Mouse (Mus musculus) intestine, embryonic 15.5 days (tissue): ENCODE measurements around the gene Knl1. TPM values are rescaled to one million over a fixed set of nuclear protein-coding genes. Genes with fewer than 3 reads are reported as not detected.
A peak's percentile ranks its signal among the peaks of the same experiment; 100 is the strongest.
"Not testable (repeated sequence)": the region's sequence is repeated elsewhere in the genome, so short reads cannot be mapped to it uniquely, and the experiment has no call there.

Experiments used
- ATAC-seq: fragments of 200-750 bp; cut with Nextera tagmentation; 2 replicates; pipeline ENCODE4 v1.8.0; 2017; ENCODE audit warnings: moderate TSS enrichment, moderate library complexity
- H3K27ac ChIP-seq: fragments of 300-500 bp; sonication (generic); 2 replicates; pipeline ENCODE4 v1.5.1; 2015; ENCODE audit warnings: mild to moderate bottlenecking, inconsistent platforms
- H3K27me3 ChIP-seq: fragments of 300-500 bp; sonication (generic); replicated peaks from 2 replicates; pipeline ENCODE4 v1.6.1; 2015; ENCODE audit warnings: inconsistent platforms
- H3K36me3 ChIP-seq: fragments of 300-500 bp; sonication (generic); 2 replicates; pipeline ENCODE4 v1.6.1; 2015; ENCODE audit warnings: inconsistent platforms
- H3K4me1 ChIP-seq: fragments of 300-500 bp; sonication (generic); replicated peaks from 2 replicates; pipeline ENCODE4 v1.6.1; 2015; ENCODE audit warnings: inconsistent platforms
- H3K4me2 ChIP-seq: fragments of 300-500 bp; sonication (generic); replicated peaks from 2 replicates; pipeline ENCODE4 v1.6.1; 2015; ENCODE audit warnings: mild to moderate bottlenecking, inconsistent platforms
- H3K4me3 ChIP-seq: fragments of 300-500 bp; sonication (generic); replicated peaks from 2 replicates; pipeline ENCODE4 v1.5.1; 2015; ENCODE audit warnings: inconsistent platforms
- H3K9ac ChIP-seq: fragments of 300-500 bp; sonication (generic); 2 replicates; pipeline ENCODE4 v1.6.1; 2015; ENCODE audit warnings: inconsistent platforms
- H3K9me3 ChIP-seq: fragments of 300-500 bp; sonication (generic); 2 replicates; pipeline ENCODE4 v1.6.1; 2016; ENCODE audit warnings: inconsistent platforms
- WGBS: fragments of 180-500 bp; shearing (Covaris S2); methylation state at CpG from one replicate; pipeline ENCODE4 v1.1.7; 2015; 5-methylcytosine and 5-hydroxymethylcytosine counted together
- polyA plus RNA-seq: library from polyadenylated mRNA; unstranded; fragments of >200 nt; fragmentation: Nextera tagmentation; extraction: Ambion mirVana; gene quantifications from 2 replicates; pipeline ENCODE4 v1.2.1, GENCODE M21; 2015

Knl1 gene
- 41.9 and 53.7 TPM in 2 replicates for polyA plus RNA-seq

DNA sequence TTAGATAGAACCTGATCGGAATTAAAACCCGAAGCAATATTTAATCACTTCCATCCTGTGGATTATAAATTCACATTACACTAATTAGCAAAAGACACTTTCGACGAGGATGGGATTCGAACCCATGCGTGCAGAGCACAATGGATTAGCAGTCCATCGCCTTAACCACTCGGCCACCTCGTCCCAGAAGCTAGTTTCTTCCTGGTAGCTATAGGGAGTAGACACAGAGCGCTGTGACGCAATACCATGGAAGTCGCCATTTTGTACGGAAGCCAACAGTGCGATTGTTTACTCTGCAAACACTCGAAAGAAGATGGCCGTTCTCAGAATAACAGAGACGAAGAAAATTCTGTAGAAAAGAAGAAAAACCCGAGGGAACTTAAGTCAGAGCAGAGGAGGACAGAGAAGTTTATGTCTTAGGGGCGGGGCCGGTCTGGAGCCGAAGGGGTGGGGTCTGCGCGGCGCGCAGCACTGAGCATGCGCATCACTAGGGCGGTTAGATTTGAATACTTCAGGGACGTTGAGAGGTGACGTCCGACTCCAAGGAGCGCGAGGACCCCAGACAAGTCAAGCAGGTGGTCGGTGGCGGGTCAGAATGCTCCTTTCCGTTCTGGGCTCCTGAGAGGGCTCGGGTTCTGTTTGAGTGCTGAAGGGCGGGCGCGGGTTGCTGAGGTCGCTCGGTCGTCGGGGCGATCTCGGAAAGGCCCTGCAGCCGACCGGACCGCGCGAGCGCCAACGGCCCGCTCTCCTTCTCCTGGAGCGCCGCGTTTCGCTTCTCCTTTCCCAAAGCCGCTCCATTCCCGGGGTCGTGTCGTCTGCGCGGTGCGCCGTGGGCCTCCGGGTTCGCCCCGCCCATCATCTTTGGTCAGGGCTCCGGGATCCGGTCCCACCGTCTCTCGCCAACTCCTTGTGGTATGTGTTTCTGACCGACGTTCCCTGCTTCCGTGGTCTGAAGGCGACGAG, at the start of gene Knl1:
Gene Knl1 (plus strand): TSS at position 471 of the 963 bp plus-strand sequence.
- H3K9ac ChIP-seq = peak within 1 kb of the TSS; percentile 53
- H3K27ac ChIP-seq = peak within 1 kb of the TSS; percentile 69
- no peaks in the 10 kb centered on the region for H3K9me3 ChIP-seq
- H3K36me3 ChIP-seq = no peaks in the 10 kb centered on the region
- H3K4me1 ChIP-seq = no peaks in the 10 kb centered on the region
- peak within 1 kb of the TSS; percentile 63 for H3K4me3 ChIP-seq
- no peaks in the 10 kb centered on the region for H3K27me3 ChIP-seq
- H3K4me2 ChIP-seq = peak within 1 kb of the TSS; percentile 64
- under 1% methylated on average over 77 of the region's 77 CpGs for WGBS
- peak; percentile 98 for ATAC-seq

DNA sequence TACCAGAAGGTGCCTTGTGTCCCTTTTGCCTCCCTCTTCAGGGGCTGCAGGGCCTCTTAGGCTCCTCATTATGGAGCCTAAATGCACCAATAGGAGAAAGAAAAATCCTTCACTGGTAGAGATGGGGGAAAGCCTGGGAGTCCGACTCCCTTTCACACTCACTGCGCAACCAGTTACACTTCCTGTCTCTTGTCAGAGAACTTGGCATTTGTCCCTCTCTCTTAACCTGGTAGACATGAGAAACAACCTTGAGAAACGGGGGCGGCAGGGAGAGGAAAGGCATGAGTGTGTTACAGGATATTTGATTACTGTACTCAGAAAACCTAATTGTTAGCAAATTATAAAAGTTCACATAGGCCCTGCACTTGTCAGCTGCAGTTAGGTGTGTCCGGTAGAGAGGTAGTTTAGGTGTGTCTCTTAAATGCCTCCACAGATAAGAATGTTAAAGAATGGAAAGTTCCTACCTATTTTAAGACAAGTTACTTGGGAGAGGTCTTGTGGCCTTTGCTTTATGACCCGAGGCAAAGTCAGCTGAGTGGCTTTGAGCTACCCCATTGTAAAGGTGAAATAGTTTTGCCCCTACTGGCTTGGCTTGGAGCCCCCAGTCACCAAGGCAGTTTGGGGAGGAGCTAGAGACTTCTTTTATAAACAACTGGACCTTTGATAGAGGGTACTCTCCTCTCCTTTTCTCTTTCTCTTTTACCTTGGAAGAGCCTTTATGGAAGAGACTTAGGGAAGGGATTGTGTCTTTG, 48.6 kb upstream of the Knl1 start:
- H3K4me3 ChIP-seq = no peak overlapping the region
- H3K27ac ChIP-seq = no peak overlapping the region
- WGBS = 58% methylated on average over 6 of the region's 6 CpGs

DNA sequence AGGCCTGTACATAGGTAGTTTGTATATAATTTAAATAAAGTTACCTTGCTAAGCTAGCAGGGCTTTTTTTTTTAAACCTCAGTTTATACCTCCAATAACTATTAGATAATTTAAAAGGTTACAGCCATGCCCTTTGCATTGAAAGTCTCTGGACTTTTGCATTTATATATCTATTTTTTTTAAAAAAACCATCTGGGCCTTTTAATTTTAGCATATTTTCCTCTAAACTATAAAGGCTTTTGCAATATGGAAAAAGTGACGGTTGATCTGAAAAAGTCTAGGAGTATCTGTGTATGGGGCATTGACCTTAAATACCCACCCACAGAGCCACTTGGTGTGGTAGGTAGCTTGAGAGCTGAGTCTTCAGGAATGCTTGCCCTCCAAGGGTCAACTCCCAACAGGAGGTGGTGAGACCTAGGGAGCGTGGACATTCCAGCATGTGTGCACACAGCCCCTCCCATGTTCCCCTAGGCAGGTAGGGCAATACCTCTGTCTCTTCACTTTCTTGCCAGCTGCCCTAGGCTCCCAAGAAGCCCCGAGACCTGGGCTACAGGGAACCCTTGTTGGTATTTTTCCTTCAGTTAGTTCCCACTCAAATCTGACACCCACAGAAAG, 47.8 kb upstream of the Knl1 start:
- no peak overlapping the region for H3K4me2 ChIP-seq
- H3K27ac ChIP-seq = no peak overlapping the region
- 71% methylated on average over 3 of the region's 3 CpGs for WGBS
- H3K9ac ChIP-seq = no peak overlapping the region
- no peak overlapping the region for H3K4me3 ChIP-seq
- 0 out of 2 replicates have a peak, but pooled peaks cover 4% of the 10 kb centered on the region for H3K4me1 ChIP-seq
- H3K27me3 ChIP-seq = 0 out of 2 replicates have a peak, but pooled peaks cover 4% of the 10 kb centered on the region
- no peaks in the 10 kb centered on the region for H3K36me3 ChIP-seq
- ATAC-seq = no peak
- no peaks in the 10 kb centered on the region for H3K9me3 ChIP-seq

More for the DNA sequence above, 48.6 kb upstream of the Knl1 start:
- Histone ChIP-seq H3K27me3 (0 out of 2 replicates have a peak, but pooled peaks cover 4% of the 10 kb centered on the region), H3K9ac (no peak overlapping the region), H3K4me2 (no peak overlapping the region), H3K9me3 (no peaks in the 10 kb centered on the region), H3K36me3 (no peaks in the 10 kb centered on the region), H3K4me1 (0 out of 2 replicates have a peak, but pooled peaks cover 4% of the 10 kb centered on the region)
- ATAC-seq = peak; percentile 45

DNA sequence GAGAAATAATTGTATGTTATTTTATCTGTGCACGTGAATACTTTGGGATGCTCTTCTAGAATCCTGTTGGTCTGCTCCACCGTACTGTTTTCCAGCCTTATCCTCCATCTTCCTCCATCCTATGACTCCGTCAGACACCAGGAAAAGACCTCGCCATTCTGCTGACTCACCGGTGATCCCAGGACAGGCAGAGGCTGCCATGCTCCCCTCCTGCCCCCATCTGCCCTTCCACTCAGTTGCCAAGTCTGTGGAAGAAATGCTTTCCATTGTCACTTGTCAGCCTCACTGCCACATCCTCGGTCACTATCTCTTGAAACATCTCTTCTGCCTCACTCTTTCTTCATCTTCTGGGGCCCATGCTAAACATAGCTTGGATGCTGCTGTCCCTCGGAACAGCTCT, 40.0 kb upstream of the Knl1 start:
- Histone ChIP-seq H3K4me2 (no peak overlapping the region), H3K9ac (no peak overlapping the region), H3K9me3 (no peaks in the 10 kb centered on the region), H3K4me3 (no peak overlapping the region), H3K4me1 (no peaks in the 10 kb centered on the region), H3K36me3 (no peaks in the 10 kb centered on the region), H3K27ac (no peak overlapping the region), H3K27me3 (no peaks in the 10 kb centered on the region)
- no peak for ATAC-seq
- 86% methylated on average over 7 of the region's 7 CpGs for WGBS

DNA sequence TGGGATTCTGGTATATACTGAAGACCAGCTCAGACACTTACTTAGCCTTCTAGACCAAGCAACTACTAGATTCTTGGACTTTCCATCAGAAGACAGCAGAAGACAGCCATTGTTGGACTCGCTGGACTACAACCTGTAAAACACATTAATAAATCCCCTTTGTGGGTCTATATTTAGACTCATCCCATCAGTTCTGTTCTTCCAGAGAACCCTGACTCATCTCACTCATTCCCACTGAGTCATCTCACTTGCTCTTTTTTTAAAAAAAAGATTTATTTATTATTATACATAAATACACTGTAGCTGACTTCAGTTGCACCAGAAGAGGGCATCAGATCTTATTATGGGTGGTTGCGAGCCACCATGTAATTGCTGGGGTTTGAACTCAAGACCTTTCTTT, 37.5 kb upstream of the Knl1 start:
- Histone ChIP-seq H3K4me2 (no peak overlapping the region), H3K4me1 (no peaks in the 10 kb centered on the region), H3K27ac (no peak overlapping the region), H3K36me3 (no peaks in the 10 kb centered on the region), H3K27me3 (no peaks in the 10 kb centered on the region), H3K9me3 (no peaks in the 10 kb centered on the region), H3K4me3 (no peak overlapping the region), H3K9ac (no peak overlapping the region)
- ATAC-seq = no peak
- WGBS = 87% methylated on average over 2 of the region's 2 CpGs

DNA sequence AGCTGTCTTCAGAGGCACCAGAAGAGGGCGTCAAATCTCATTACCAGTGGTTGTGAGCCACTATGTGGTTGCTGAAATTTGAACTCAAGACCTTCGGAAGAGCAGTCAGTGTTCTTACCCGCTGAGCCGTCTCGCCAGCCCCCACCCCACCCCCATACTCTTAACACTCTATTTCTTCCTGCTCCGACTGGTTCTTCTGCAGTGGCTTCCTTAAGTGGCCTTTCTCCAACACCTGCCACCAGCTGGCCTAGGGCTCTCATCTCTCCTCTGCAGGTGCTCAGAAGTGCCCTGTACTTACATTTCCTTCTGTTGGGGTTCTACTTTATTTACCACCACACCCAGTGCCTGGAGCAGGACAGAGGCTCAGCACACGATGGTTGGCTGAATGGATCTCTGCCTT, 31.9 kb upstream of the Knl1 start:
- peak; percentile 31; the same call in 1 of the 2 replicates for ATAC-seq
- Histone ChIP-seq H3K36me3 (0 out of 2 replicates have a peak, but pooled peaks cover 3% of the 10 kb centered on the region), H3K9me3 (no peaks in the 10 kb centered on the region), H3K4me1 (peaks cover 8% of the 10 kb centered on the region; the same call in 1 of the 2 replicates), H3K4me3 (no peak overlapping the region), H3K27ac (no peak overlapping the region), H3K9ac (no peak overlapping the region), H3K4me2 (no peak overlapping the region), H3K27me3 (no peaks in the 10 kb centered on the region)
- 66% methylated on average over 7 of the region's 7 CpGs for WGBS

DNA sequence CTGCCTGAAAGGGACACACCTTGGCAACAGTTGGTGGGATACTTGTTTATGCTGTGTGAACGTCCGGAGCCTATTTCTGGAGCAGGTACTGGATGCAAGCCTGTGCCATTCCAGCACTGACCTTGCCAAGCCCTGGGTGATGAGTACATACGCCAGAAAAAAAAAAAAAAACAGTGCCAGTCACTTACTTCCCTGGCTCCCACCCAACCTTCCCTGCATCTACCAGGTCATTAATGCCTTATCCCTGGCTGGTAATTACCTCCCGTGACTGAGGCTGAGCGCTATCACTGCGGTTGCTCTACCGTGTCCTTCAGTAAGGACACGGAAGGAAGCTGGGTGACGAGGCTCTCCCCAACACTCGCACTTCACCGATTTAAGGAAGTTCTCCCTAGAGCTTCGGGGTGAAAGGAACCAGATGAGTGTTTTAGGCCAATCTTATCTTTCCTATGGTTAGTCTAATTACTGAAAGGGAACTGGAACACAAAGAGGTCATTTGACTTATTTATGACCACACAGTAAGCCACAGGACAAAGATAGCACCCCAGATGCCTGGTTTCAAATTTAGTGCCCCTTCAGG, 31.2 kb upstream of the Knl1 start:
- H3K4me3 ChIP-seq = no peak overlapping the region
- H3K4me2 ChIP-seq = no peak overlapping the region
- no peaks in the 10 kb centered on the region for H3K9me3 ChIP-seq
- no peaks in the 10 kb centered on the region for H3K27me3 ChIP-seq
- H3K36me3 ChIP-seq = 0 out of 2 replicates have a peak, but pooled peaks cover 3% of the 10 kb centered on the region
- no peak overlapping the region for H3K9ac ChIP-seq
- WGBS = 60% methylated on average over 12 of the region's 12 CpGs
- H3K27ac ChIP-seq = no peak overlapping the region
- peak; percentile 51; the same call in 1 of the 2 replicates for ATAC-seq
- peaks cover 8% of the 10 kb centered on the region; the same call in 1 of the 2 replicates for H3K4me1 ChIP-seq

DNA sequence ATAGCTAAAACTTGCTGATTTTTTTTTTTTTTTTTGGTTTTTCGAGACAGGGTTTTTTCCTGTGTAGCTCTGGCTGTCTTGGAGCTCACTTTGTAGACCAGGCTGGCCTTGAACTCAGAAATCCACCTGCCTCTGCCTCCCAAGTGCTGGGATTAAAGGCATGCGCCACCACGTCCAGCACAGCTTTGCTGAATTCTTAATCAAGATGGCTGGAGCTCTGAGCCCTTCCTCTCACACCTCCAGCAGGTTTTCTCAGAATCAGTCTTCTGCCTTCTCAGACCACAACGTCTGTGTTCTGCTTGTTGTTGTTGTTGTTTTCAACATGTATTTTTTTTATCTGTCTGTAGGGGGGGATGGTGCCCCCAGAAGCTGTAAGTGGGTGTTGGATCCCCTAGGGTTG, 30.6 kb upstream of the Knl1 start:
- H3K4me2 ChIP-seq, H3K9ac ChIP-seq, H3K27ac ChIP-seq, ATAC-seq, H3K9me3 ChIP-seq, H3K4me1 ChIP-seq, H3K27me3 ChIP-seq, H3K4me3 ChIP-seq, H3K36me3 ChIP-seq: not testable (repeated sequence)
- 84% methylated on average over 4 of the region's 4 CpGs for WGBS

DNA sequence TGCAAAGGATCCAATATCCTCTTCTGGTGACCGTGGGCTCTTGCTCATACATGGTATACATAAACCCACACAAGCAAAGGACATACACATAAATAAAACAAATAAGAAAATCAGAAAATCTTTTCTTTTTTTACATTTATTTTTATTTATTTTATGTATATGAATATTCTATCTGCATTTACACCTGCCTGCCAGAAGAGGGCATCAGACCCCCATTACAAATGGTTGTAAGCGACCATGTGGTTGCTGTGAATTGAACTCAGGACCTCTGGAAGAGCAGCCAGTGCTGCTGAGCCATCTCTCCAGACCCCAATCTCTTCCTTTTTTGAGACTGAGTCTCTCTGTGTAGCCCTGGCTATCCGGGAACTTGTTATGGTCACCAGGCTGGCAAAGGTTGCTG, 29.3 kb upstream of the Knl1 start:
- Histone ChIP-seq H3K4me1 (peaks cover 8% of the 10 kb centered on the region; the same call in 1 of the 2 replicates), H3K9ac (no peak overlapping the region), H3K4me2 (no peak overlapping the region), H3K9me3 (no peaks in the 10 kb centered on the region), H3K4me3 (no peak overlapping the region), H3K27ac (no peak overlapping the region), H3K36me3 (peaks cover 19% of the 10 kb centered on the region; the same call in 1 of the 2 replicates), H3K27me3 (no peaks in the 10 kb centered on the region)
- WGBS = 92% methylated on average over 3 of the region's 3 CpGs
- ATAC-seq = no peak

DNA sequence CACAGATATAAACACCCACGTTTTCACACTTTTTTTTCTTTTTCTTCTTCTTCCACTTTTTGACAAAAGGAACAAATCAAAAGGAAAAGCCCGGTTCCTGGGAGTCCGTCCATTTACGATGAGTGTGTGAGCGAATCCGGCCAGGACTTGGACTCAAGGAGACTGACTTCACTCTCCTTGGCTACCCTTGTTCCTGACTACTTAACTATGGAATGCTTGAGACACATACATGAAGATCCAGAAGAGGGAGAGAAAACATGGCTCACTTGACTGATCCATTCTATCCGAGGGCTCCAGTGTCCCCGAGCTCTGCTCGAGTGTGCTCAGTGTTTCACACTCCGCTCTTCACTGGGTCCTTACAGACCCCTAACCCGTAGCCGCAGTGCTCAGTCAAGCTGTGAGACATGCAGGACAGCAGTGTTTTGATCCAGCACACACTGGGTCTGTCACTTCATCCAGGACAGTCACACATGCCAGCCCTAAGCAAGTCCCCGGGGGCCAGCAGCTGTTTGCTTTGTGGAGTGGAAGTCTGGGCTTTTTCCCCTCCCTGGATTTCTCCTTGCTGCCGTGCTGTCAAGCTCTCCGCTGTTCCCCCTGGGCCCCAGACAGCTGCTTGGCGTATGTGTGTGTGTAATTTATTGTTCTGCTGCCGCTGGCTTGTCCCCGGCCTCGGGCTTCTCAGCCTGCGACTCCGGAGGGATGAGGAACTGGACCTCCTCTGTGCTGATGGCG, 28.4 kb upstream of the Knl1 start:
- Histone ChIP-seq H3K27me3 (no peaks in the 10 kb centered on the region), H3K4me3 (no peak overlapping the region), H3K36me3 (peaks cover 19% of the 10 kb centered on the region; the same call in 1 of the 2 replicates), H3K27ac (peak overlapping the region; percentile 70), H3K4me1 (peaks cover 8% of the 10 kb centered on the region; the same call in 1 of the 2 replicates), H3K4me2 (peak overlapping the region; percentile 37), H3K9me3 (no peaks in the 10 kb centered on the region), H3K9ac (no peak overlapping the region)
- 44% methylated on average over 22 of the region's 22 CpGs for WGBS
- peak; percentile 40; the same call in 1 of the 2 replicates for ATAC-seq

DNA sequence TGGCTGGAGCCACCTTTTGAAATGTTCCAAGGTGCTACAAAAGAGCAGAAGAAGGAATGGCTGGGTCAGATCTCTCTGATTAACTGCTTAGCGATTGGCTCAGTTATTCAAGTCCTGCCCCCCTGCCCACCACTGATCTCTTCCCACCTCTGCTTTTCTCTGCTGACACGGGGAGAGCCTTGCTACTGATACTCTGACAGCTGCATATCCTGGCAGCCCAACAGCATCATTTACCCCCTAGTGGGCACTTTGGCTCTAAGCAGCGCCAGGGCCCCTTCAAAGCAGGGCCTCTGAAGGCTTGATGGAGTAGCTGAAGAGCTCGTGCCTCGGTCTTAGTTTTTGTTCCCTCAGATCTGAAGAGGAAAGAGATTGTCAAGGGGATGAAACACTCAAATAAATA, 27.8 kb upstream of the Knl1 start:
- 27% methylated on average over 5 of the region's 5 CpGs for WGBS

More for the DNA sequence above, 27.8 kb upstream of the Knl1 start:
- peaks cover 19% of the 10 kb centered on the region; the same call in 1 of the 2 replicates for H3K36me3 ChIP-seq
- no peak overlapping the region for H3K4me3 ChIP-seq
- no peaks in the 10 kb centered on the region for H3K27me3 ChIP-seq
- no peak for ATAC-seq
- no peak overlapping the region for H3K9ac ChIP-seq
- peak overlapping the region; percentile 37 for H3K4me2 ChIP-seq
- no peaks in the 10 kb centered on the region for H3K9me3 ChIP-seq
- H3K27ac ChIP-seq = peak overlapping the region; percentile 70
- peaks cover 8% of the 10 kb centered on the region; the same call in 1 of the 2 replicates for H3K4me1 ChIP-seq
